Mouse (Mus musculus): ENCODE data around the gene Stat3.

The Stat3 gene

GRCm38 (mm10) chr11:100920887-100921624 lies 18.3 kb downstream of the Stat3 start:
- no peak for DNase-seq

- DNase-seq, result no peak
These were observed 21.3 kb downstream of the Stat3 start for GRCm38 (mm10) chr11:100918007-100918406.

- no peak for DNase-seq
These were observed 22.8 kb downstream of the Stat3 start for GRCm38 (mm10) chr11:100916432-100916971.

- no peak for DNase-seq
These were observed 24.3 kb downstream of the Stat3 start for GRCm38 (mm10) chr11:100915063-100915462.

- DNase-seq, result no peak
These were observed 24.9 kb downstream of the Stat3 start for GRCm38 (mm10) chr11:100914415-100914814.

- no peak for DNase-seq
These were observed 26.8 kb downstream of the Stat3 start for GRCm38 (mm10) chr11:100912401-100913155.

GRCm38 (mm10) chr11:100908567-100908966 lies 30.8 kb downstream of the Stat3 start:
- DNase-seq, result no peak

GRCm38 (mm10) chr11:100908112-100908511 lies 31.2 kb downstream of the Stat3 start:
- DNase-seq, result peak; percentile 57

- DNase-seq, result no peak
These were observed 32.5 kb downstream of the Stat3 start for GRCm38 (mm10) chr11:100906885-100907284.

- DNase-seq, result no peak
These were observed 33.4 kb downstream of the Stat3 start for GRCm38 (mm10) chr11:100905929-100906328.

GRCm38 (mm10) chr11:100904580-100905351 lies 34.6 kb downstream of the Stat3 start:
- no peak for DNase-seq

- no peak for DNase-seq
These were observed 40.7 kb downstream of the Stat3 start for GRCm38 (mm10) chr11:100898441-100899199.

GRCm38 (mm10) chr11:100897294-100898231 lies 41.8 kb downstream of the Stat3 start:
- DNase-seq, result peak; percentile 23

- no peak for DNase-seq
These were observed 43.3 kb downstream of the Stat3 start for GRCm38 (mm10) chr11:100896078-100896477.

GRCm38 (mm10) chr11:100894146-100894918 lies 45.0 kb downstream of the Stat3 start:
- no peak for DNase-seq

GRCm38 (mm10) chr11:100893482-100893881 lies 45.9 kb downstream of the Stat3 start:
- peak; percentile 87 for DNase-seq

- no peak for DNase-seq
These were observed 46.9 kb downstream of the Stat3 start for GRCm38 (mm10) chr11:100892435-100892834.

- no peak for DNase-seq
These were observed 47.9 kb downstream of the Stat3 start for GRCm38 (mm10) chr11:100891256-100892123.

- no peak for DNase-seq
These were observed 48.9 kb downstream of the Stat3 start for GRCm38 (mm10) chr11:100890481-100890880.
